Mouse (Mus musculus): ENCODE measurements around the gene Tex38. TPM values are rescaled to one million over a fixed set of nuclear protein-coding genes. Genes with fewer than 3 reads are reported as not detected.
A peak's percentile ranks its signal among the peaks of the same experiment; 100 is the strongest.

The Tex38 gene
- polyA plus RNA-seq, 1 experiment from 2014 or later = 0.28 TPM

GRCm38 (mm10) chr4:115784769-115785510 is 4.1 kb upstream of the Tex38 start, which contains the start of gene Atpaf1:
Atpaf1 (plus strand) TSS chr4:115784812.
- WGBS = under 1% methylated on average over 68 of the region's 69 CpGs
- Histone ChIP-seq H3K4me3 (replicated peaks; ENCODE audit: low read length) (peak within 1 kb of the TSS; percentile 76), H3K4me1 (ENCODE audit: control insufficient read depth, insufficient read depth, low read length) (peaks cover 7% of the 10 kb centered on the region), H3K27ac (ENCODE audit: low read length) (peak within 1 kb of the TSS; percentile 67; the same call in 1 of the 2 replicates), H3K36me3 (ENCODE audit: control insufficient read depth, insufficient read depth, low read length) (no peaks in the 10 kb centered on the region), H3K4me2 (ENCODE audit: low read depth, low read length) (peak within 1 kb of the TSS; percentile 79), H3K9me3 (replicated peaks; ENCODE audit: control insufficient read depth, low read length) (no peaks in the 10 kb centered on the region), H3K9ac (ENCODE audit: low read length) (peak within 1 kb of the TSS; percentile 88), H3K27me3 (ENCODE audit: control insufficient read depth, insufficient read depth, low read length) (no peaks in the 10 kb centered on the region)
- ATAC-seq (ENCODE audit: insufficient read depth, low FRiP score) = peak; percentile 86

GRCm38 (mm10) chr4:115782026-115782805 is 1.4 kb upstream of the Tex38 start:
- H3K4me3 ChIP-seq (replicated peaks; ENCODE audit: low read length) = no peak overlapping the region
- H3K27ac ChIP-seq (ENCODE audit: low read length) = no peak overlapping the region
- H3K4me2 ChIP-seq (ENCODE audit: low read depth, low read length) = no peak overlapping the region
- H3K4me1 ChIP-seq (ENCODE audit: control insufficient read depth, insufficient read depth, low read length) = peaks cover 7% of the 10 kb centered on the region
- H3K27me3 ChIP-seq (ENCODE audit: control insufficient read depth, insufficient read depth, low read length) = no peaks in the 10 kb centered on the region
- 80% methylated on average over 5 of the region's 5 CpGs for WGBS
- no peak for ATAC-seq (ENCODE audit: insufficient read depth, low FRiP score)
- no peaks in the 10 kb centered on the region for H3K9me3 ChIP-seq (replicated peaks; ENCODE audit: control insufficient read depth, low read length)
- H3K36me3 ChIP-seq (ENCODE audit: control insufficient read depth, insufficient read depth, low read length) = no peaks in the 10 kb centered on the region
- no peak overlapping the region for H3K9ac ChIP-seq (ENCODE audit: low read length)

- no peak for ATAC-seq (ENCODE audit: insufficient read depth, low FRiP score)
- 37% methylated on average over 6 of the region's 6 CpGs for WGBS
- Histone ChIP-seq H3K4me3 (replicated peaks; ENCODE audit: low read length) (no peak overlapping the region), H3K9ac (ENCODE audit: low read length) (no peak overlapping the region), H3K4me2 (ENCODE audit: low read depth, low read length) (no peak overlapping the region), H3K9me3 (replicated peaks; ENCODE audit: control insufficient read depth, low read length) (no peaks in the 10 kb centered on the region), H3K27me3 (ENCODE audit: control insufficient read depth, insufficient read depth, low read length) (no peaks in the 10 kb centered on the region), H3K4me1 (ENCODE audit: control insufficient read depth, insufficient read depth, low read length) (peaks cover under 1% of the 10 kb centered on the region; the same call in 1 of the 2 replicates), H3K27ac (ENCODE audit: low read length) (no peak overlapping the region), H3K36me3 (ENCODE audit: control insufficient read depth, insufficient read depth, low read length) (no peaks in the 10 kb centered on the region)
These were observed 549 bp downstream of the Tex38 start for GRCm38 (mm10) chr4:115780269-115780668.

- Histone ChIP-seq H3K36me3 (ENCODE audit: control insufficient read depth, insufficient read depth, low read length) (no peaks in the 10 kb centered on the region), H3K9me3 (replicated peaks; ENCODE audit: control insufficient read depth, low read length) (no peaks in the 10 kb centered on the region), H3K4me1 (ENCODE audit: control insufficient read depth, insufficient read depth, low read length) (no peaks in the 10 kb centered on the region), H3K27ac (ENCODE audit: low read length) (no peak overlapping the region), H3K4me3 (replicated peaks; ENCODE audit: low read length) (no peak overlapping the region), H3K4me2 (ENCODE audit: low read depth, low read length) (no peak overlapping the region), H3K27me3 (ENCODE audit: control insufficient read depth, insufficient read depth, low read length) (no peaks in the 10 kb centered on the region), H3K9ac (ENCODE audit: low read length) (no peak overlapping the region)
- WGBS = 97% methylated on average over 2 of the region's 2 CpGs
- ATAC-seq (ENCODE audit: insufficient read depth, low FRiP score) = no peak
These were observed 3.2 kb downstream of the Tex38 start for GRCm38 (mm10) chr4:115777627-115778026.

- no peak overlapping the region for H3K4me2 ChIP-seq (ENCODE audit: low read depth, low read length)
- H3K4me1 ChIP-seq (ENCODE audit: control insufficient read depth, insufficient read depth, low read length) = no peaks in the 10 kb centered on the region
- no peaks in the 10 kb centered on the region for H3K36me3 ChIP-seq (ENCODE audit: control insufficient read depth, insufficient read depth, low read length)
- no peak overlapping the region for H3K27ac ChIP-seq (ENCODE audit: low read length)
- no peak; the same call in 1 of the 2 replicates for ATAC-seq (ENCODE audit: insufficient read depth, low FRiP score)
- H3K9ac ChIP-seq (ENCODE audit: low read length) = no peak overlapping the region
- H3K9me3 ChIP-seq (replicated peaks; ENCODE audit: control insufficient read depth, low read length) = no peaks in the 10 kb centered on the region
- no peaks in the 10 kb centered on the region for H3K27me3 ChIP-seq (ENCODE audit: control insufficient read depth, insufficient read depth, low read length)
- H3K4me3 ChIP-seq (replicated peaks; ENCODE audit: low read length) = no peak overlapping the region
- 76% methylated on average over 6 of the region's 6 CpGs for WGBS
These were observed 5.8 kb downstream of the Tex38 start for GRCm38 (mm10) chr4:115775056-115775455.

GRCm38 (mm10) chr4:115767647-115768467 is 13.0 kb downstream of the Tex38 start:
- Histone ChIP-seq H3K27me3 (ENCODE audit: control insufficient read depth, insufficient read depth, low read length) (no peaks in the 10 kb centered on the region), H3K9me3 (replicated peaks; ENCODE audit: control insufficient read depth, low read length) (no peaks in the 10 kb centered on the region), H3K4me2 (ENCODE audit: low read depth, low read length) (peak overlapping the region; percentile 34), H3K36me3 (ENCODE audit: control insufficient read depth, insufficient read depth, low read length) (peaks cover 6% of the 10 kb centered on the region; the same call in 1 of the 2 replicates), H3K4me3 (replicated peaks; ENCODE audit: low read length) (no peak overlapping the region), H3K27ac (ENCODE audit: low read length) (peak overlapping the region; percentile 87), H3K4me1 (ENCODE audit: control insufficient read depth, insufficient read depth, low read length) (no peaks in the 10 kb centered on the region), H3K9ac (ENCODE audit: low read length) (no peak overlapping the region; the same call in 1 of the 2 replicates)
- WGBS = 49% methylated on average over 11 of the region's 11 CpGs
- ATAC-seq (ENCODE audit: insufficient read depth, low FRiP score) = peak; percentile 84

GRCm38 (mm10) chr4:115764581-115764980 is 16.2 kb downstream of the Tex38 start:
- H3K36me3 ChIP-seq (ENCODE audit: control insufficient read depth, insufficient read depth, low read length) = peaks cover 8% of the 10 kb centered on the region; the same call in 1 of the 2 replicates
- no peak for ATAC-seq (ENCODE audit: insufficient read depth, low FRiP score)

GRCm38 (mm10) chr4:115761206-115761605 is 19.6 kb downstream of the Tex38 start:
- 58% methylated on average over 3 of the region's 3 CpGs for WGBS
- Histone ChIP-seq H3K27ac (ENCODE audit: low read length) (no peak overlapping the region), H3K36me3 (ENCODE audit: control insufficient read depth, insufficient read depth, low read length) (peaks cover 7% of the 10 kb centered on the region; the same call in 1 of the 2 replicates)

More at GRCm38 (mm10) chr4:115764581-115764980, 16.2 kb downstream of the Tex38 start:
- no peak overlapping the region for H3K4me3 ChIP-seq (replicated peaks; ENCODE audit: low read length)
- no peak overlapping the region for H3K9ac ChIP-seq (ENCODE audit: low read length)
- H3K27me3 ChIP-seq (ENCODE audit: control insufficient read depth, insufficient read depth, low read length) = no peaks in the 10 kb centered on the region
- no peaks in the 10 kb centered on the region for H3K9me3 ChIP-seq (replicated peaks; ENCODE audit: control insufficient read depth, low read length)
- no peaks in the 10 kb centered on the region for H3K4me1 ChIP-seq (ENCODE audit: control insufficient read depth, insufficient read depth, low read length)
- no peak overlapping the region for H3K27ac ChIP-seq (ENCODE audit: low read length)
- WGBS = 90% methylated on average over 11 of the region's 11 CpGs
- no peak overlapping the region for H3K4me2 ChIP-seq (ENCODE audit: low read depth, low read length)

More at GRCm38 (mm10) chr4:115761206-115761605, 19.6 kb downstream of the Tex38 start:
- Histone ChIP-seq H3K4me1 (ENCODE audit: control insufficient read depth, insufficient read depth, low read length) (no peaks in the 10 kb centered on the region), H3K27me3 (ENCODE audit: control insufficient read depth, insufficient read depth, low read length) (no peaks in the 10 kb centered on the region), H3K9ac (ENCODE audit: low read length) (no peak overlapping the region), H3K4me3 (replicated peaks; ENCODE audit: low read length) (no peak overlapping the region), H3K4me2 (ENCODE audit: low read depth, low read length) (no peak overlapping the region), H3K9me3 (replicated peaks; ENCODE audit: control insufficient read depth, low read length) (no peaks in the 10 kb centered on the region)
- no peak; the same call in 1 of the 2 replicates for ATAC-seq (ENCODE audit: insufficient read depth, low FRiP score)
